Mouse (Mus musculus): ENCODE data around the gene Ypel2.

Ypel2 gene

GRCm38 (mm10) chr11:86904706-86905105 lies 88.8 kb downstream of the Ypel2 start:
- in situ Hi-C loops (cut with MboI, MseI), result loop anchor here (5.0 kb wide), 2 partner anchors 52 to 98 kb away; no protein-coding TSS in a partner anchor

GRCm38 (mm10) chr11:86898367-86898766 lies 95.1 kb downstream of the Ypel2 start:
- in situ Hi-C loops (cut with MboI, MseI), result no loop called here

DNA sequence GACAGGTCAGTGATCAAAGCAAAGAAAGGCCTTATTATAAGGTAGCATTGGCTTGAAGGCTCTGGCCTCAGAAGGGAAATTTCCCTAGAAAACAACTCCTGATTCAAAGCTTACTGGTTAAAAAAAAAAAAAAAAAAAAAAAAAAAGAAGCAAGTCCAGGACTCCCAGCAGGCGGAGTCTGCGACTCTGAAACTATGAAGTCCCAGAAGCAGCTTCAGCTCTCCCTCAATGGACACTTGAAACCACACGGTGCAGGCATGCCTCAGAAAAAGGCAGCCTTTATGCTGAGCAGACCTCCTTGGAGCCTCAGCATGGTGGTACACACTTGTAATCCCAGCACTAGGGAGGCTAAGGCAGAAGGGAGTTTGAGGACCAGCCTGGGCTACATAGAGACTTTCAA lies 97.9 kb downstream of the Ypel2 start:
- in situ Hi-C loops (cut with MboI, MseI), result no loop called here

DNA sequence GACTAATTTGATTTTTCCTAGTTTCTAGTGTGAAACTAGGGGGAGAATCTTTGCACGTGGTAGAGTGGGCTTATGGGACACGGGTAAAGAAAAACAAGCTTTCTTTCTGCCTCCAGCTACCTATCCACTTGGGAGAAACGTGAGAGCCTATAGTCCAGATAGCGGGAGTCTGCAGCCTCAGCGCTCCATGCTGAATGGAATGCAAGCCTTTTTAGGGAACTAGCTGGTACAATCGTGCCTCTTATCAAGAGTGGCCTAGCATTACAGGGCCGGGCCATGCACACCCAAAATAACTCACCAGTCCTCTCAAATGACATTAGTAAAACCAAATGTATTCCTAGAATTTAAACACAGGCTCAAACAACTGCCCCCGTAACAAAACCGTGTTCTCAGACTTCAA lies 98.4 kb downstream of the Ypel2 start:
- in situ Hi-C loops (cut with MboI, MseI), result no loop called here

DNA sequence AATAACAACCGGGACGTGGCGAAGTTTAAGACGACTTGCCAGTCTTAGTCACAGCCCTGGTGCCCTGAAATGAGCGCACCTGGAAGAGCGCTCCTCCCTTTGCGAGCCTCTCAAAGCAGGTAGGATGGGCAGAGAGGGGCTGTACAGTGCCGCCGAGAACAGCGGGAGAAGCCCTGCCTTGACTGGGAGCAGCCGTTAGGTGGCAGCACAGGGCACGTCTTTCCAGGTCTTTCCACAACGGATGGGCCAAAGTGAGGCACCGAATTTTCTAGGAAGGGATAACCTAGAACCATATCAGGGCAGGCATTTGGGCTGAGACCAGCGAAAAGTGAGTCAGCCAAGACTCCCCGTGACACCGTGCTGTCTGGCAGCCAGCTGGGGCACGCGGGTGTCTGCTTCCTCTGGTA lies 99.3 kb downstream of the Ypel2 start:
- in situ Hi-C loops (cut with MboI, MseI), result no loop called here

- in situ Hi-C loops (cut with MboI, MseI), result no loop called here
These were observed 100.4 kb downstream of the Ypel2 start for GRCm38 (mm10) chr11:86892996-86893670.

Measured in T-helper 1 cell (primary cell).